Mouse (Mus musculus) small intestine, adult 2 months (tissue): ENCODE measurements around the gene Ypel4. TPM values are rescaled to one million over a fixed set of nuclear protein-coding genes. Genes with fewer than 3 reads are reported as not detected.
"Not testable (repeated sequence)": the region's sequence is repeated elsewhere in the genome, so short reads cannot be mapped to it uniquely, and the experiment has no call there.

Source experiments
- H3K27ac ChIP-seq: fragments of 200-500 bp; 2 replicates; pipeline ENCODE4 v1.5.1; 2012; ENCODE audit warnings: low read depth, low read length, control low read depth, inconsistent platforms; ENCODE audit not compliant: insufficient read depth
- H3K27me3 ChIP-seq: fragments of 200-500 bp; 2 replicates; pipeline ENCODE4 v1.6.1; 2012; ENCODE audit warnings: mild to moderate bottlenecking, moderate library complexity, low read length, inconsistent platforms; ENCODE audit not compliant: control insufficient read depth, insufficient read depth
- H3K36me3 ChIP-seq: fragments of 200-500 bp; 2 replicates; pipeline ENCODE4 v1.6.1; 2012; ENCODE audit warnings: mild to moderate bottlenecking, low read length, control low read depth, inconsistent platforms; ENCODE audit not compliant: control insufficient read depth, insufficient read depth
- H3K4me1 ChIP-seq: fragments of 200-500 bp; 2 replicates; pipeline ENCODE4 v1.6.1; 2012; ENCODE audit warnings: low read length, inconsistent platforms, mixed read lengths; ENCODE audit not compliant: control insufficient read depth, insufficient read depth, insufficient read length
- H3K4me3 ChIP-seq: fragments of 200-500 bp; 2 replicates; pipeline ENCODE4 v1.5.1; 2012; ENCODE audit warnings: low read depth, mild to moderate bottlenecking, control low read depth, inconsistent platforms, low read length, moderate library complexity
- CTCF ChIP-seq: fragments of 200-500 bp; IDR thresholded peaks from 2 replicates; pipeline ENCODE4 v1.5.1; 2012; ENCODE audit warnings: low read depth, mild to moderate bottlenecking, control low read depth, inconsistent platforms, low read length, moderate library complexity, mixed read lengths; ENCODE audit not compliant: insufficient replicate concordance, insufficient read length; ENCODE audit errors: extremely low read depth
- POLR2A ChIP-seq: fragments of 200-500 bp; IDR thresholded peaks from 2 replicates; pipeline ENCODE4 v1.6.1; 2012; ENCODE audit warnings: low read depth, mild to moderate bottlenecking, control low read depth, inconsistent platforms, low read length, moderate library complexity
- WGBS: fragments of 180-500 bp; shearing (Covaris S2); methylation state at CpG from one replicate; pipeline ENCODE4 v1.1.7; 2018; 5-methylcytosine and 5-hydroxymethylcytosine counted together
- polyA plus RNA-seq: library from polyadenylated mRNA; depleted of rRNA; stranded (reverse); fragments of >200 nt; gene quantifications from 2 replicates; pipeline ENCODE4 v1.2.3, GENCODE M21; 2012

Gene Ypel4
- polyA plus RNA-seq, 1 experiment, result 2.4 TPM

DNA sequence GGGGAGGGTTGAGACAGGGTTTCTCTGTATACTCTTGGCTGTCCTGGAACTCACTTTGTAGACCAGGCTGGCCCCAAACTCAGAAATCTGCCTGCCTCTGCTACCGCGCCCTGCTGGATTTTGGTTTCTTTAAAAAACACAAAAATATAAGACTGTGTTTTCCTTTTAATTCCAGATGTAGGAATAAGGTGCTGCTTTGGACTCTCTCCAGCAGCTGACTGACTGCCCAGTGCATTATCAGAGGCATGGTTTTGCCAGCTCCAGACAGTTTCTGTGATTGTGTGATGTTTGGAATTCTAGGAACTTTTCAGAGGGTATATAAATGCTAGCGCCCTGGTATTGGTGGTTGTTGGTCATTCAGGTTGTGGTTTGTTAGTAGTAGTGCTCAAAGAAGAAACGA lies 16.5 kb upstream of the Ypel4 start:
- Histone ChIP-seq H3K36me3 (0 out of 2 replicates have a peak, but pooled peaks cover 6% of the 10 kb centered on the region), H3K4me1 (peaks cover 6% of the 10 kb centered on the region; the same call in 1 of the 2 replicates), H3K4me3 (no peak overlapping the region), H3K27ac (no peak overlapping the region), H3K27me3 (no peaks in the 10 kb centered on the region)
- WGBS, result 92% methylated on average over 4 of the region's 4 CpGs
- TF ChIP-seq POLR2A (no peak), CTCF (no peak)

DNA sequence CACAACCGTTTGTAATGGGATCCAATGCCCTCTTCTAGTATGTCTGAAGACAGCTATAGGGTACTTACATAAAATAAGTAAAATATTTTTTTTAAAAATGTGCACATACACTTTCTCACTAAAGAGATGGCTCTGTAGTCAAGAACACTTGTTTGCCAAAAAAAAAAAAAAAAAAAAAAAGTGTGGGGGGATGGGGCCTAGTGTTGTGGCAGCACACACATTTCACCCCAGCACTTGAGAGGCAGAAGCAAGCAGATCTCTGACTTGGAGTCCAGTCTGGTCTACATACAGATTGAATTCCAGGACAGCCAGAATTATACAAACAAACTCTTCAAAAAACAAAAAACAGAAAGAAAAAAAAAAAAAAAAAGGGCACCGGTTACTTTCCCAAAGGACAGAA lies 13.1 kb upstream of the Ypel4 start:
- H3K4me3 ChIP-seq, result no peak overlapping the region
- H3K27me3 ChIP-seq, result no peaks in the 10 kb centered on the region
- TF ChIP-seq CTCF (no peak), POLR2A (no peak)
- 91% methylated on average over 2 of the region's 2 CpGs for WGBS
- peaks cover 20% of the 10 kb centered on the region for H3K36me3 ChIP-seq
- H3K4me1 ChIP-seq, result peaks cover 10% of the 10 kb centered on the region
- no peak overlapping the region for H3K27ac ChIP-seq

DNA sequence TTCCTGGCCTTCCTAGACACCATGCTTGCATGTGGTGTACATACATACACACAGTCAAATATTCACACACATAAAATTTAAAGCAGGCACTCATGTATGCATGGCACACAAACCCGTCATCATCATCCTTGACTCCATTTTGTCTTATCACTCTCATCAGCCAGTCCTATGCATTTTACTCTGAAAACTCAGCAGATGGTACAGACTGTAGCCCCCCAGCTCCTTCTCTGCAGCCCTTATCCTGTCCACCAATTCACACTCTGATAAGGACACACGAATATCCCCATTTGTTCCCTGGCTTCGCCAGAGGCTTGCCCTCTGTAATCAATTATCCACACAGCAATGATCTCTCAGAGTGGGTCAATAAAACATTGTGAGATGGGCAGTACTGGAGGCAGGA lies 12.7 kb upstream of the Ypel4 start:
- 72% methylated on average over 3 of the region's 3 CpGs for WGBS
- Histone ChIP-seq H3K4me3 (no peak overlapping the region), H3K27ac (no peak overlapping the region), H3K27me3 (no peaks in the 10 kb centered on the region), H3K4me1 (peaks cover 12% of the 10 kb centered on the region), H3K36me3 (peaks cover 21% of the 10 kb centered on the region)
- TF ChIP-seq CTCF (no peak), POLR2A (no peak)

DNA sequence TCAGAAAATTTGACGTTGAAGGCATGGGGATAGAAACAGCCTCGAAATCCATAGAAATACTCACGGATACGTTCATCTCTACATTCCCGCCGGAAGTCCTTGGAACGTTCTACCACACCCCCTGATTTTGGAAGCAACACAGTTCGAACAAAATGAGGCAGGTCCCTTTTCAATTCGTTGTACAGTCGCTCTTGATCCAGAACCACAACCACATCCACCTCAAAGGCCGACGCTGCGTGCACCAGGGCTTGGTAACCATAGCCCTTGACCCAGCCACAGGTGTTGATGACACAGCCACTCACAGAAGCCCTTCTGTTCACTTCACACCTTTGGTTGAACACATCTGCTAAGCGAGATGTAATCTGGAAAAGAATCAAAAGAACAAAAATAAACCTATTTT lies 10.0 kb upstream of the Ypel4 start:
- 89% methylated on average over 14 of the region's 14 CpGs for WGBS
- H3K4me3 ChIP-seq, result no peak overlapping the region
- no peak for TF ChIP-seq POLR2A
- H3K27ac ChIP-seq, result no peak overlapping the region
- H3K27me3 ChIP-seq, result no peaks in the 10 kb centered on the region
- peaks cover 21% of the 10 kb centered on the region for H3K36me3 ChIP-seq
- peaks cover 9% of the 10 kb centered on the region for H3K4me1 ChIP-seq

DNA sequence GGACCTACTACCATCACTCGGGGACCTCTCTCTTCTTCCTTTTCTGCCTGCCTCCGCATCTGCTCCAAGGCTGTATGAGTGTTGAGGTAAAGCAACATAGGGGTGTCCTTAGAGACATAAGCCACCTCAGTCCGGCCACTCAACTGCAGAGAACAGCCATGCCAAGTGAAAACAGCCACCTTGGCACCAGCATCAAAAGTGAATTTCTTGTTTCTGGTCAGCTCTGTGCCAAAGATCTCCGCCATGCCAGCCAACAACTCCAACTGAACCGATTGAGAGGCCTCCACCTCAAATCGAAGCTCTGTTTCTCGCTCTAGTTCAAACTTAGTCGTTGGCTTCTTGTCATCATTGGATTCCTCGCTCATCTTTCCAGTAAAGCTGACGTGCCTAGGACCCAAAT lies 8.1 kb upstream of the Ypel4 start:
- TF ChIP-seq POLR2A, result no peak
- no peak for TF ChIP-seq CTCF
- no peak overlapping the region for H3K27ac ChIP-seq
- H3K27me3 ChIP-seq, result no peaks in the 10 kb centered on the region
- peaks cover 20% of the 10 kb centered on the region for H3K36me3 ChIP-seq
- H3K4me3 ChIP-seq, result no peak overlapping the region
- H3K4me1 ChIP-seq, result peaks cover 9% of the 10 kb centered on the region
- 90% methylated on average over 10 of the region's 10 CpGs for WGBS

DNA sequence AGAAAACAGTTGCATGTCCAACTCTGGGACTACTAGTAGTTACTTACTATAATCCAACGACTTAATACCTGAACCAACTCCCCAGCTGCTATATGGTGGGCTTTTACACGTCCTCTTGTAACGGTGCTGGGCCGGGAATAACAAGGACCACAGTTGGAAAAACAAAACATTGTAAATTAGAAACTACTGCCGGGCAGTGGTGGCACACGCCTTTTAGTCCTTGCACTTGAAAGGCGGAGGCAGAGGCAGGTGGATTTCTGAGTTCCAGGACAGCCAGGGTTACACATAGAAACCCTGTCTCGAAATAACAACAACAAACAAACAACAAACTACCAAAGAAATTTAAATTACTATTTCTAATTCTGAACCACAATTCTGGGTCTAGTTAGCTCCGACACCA lies 7.1 kb upstream of the Ypel4 start:
- TF ChIP-seq POLR2A (no peak), CTCF (no peak)
- H3K27ac ChIP-seq, result peak overlapping the region; percentile 20; the same call in 1 of the 2 replicates
- under 1% methylated on average over 9 of the region's 9 CpGs for WGBS
- peak overlapping the region; percentile 68 for H3K4me3 ChIP-seq
- H3K27me3 ChIP-seq, result no peaks in the 10 kb centered on the region
- peaks cover 9% of the 10 kb centered on the region for H3K4me1 ChIP-seq
- H3K36me3 ChIP-seq, result peaks cover 16% of the 10 kb centered on the region

DNA sequence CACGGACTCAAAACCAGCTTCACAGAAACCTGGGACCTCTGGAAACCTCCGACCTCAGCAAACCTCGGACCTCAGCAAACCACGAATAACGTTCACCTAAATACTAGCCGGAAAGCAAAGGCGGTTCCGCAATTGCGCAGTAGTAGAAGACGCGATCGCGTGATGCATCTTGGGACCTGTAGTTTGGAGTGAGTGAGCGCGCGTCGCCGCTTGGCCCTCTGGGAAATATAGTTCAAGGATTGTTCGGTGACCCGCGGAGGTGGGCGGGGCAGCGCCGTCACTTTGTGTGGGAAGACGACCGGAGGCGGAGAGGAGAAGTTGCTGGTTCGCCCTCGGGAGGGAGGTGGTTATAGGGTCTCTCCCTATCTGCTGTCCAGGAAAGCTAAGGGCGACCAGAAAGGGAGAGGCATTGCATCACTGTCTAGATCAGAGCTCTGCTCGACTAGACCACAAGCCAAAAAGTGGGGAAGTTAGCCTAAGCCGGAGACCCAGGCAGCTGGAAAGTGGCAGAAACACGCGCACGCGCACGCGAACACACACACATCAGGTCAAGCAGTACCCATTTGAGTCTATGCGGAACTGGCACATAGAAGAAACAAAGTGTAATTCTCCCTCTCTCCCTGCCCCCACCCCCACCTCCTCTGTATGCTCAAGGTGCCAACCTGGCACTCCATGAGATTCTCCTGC lies 6.5 kb upstream of the Ypel4 start, which contains the start of gene Clp1:
Clp1 (minus strand) TSS at position 179 of the 687 bp plus-strand sequence.
- peak within 1 kb of the TSS; percentile 68 for H3K4me3 ChIP-seq
- H3K36me3 ChIP-seq, result peaks cover 16% of the 10 kb centered on the region
- H3K27me3 ChIP-seq, result no peaks in the 10 kb centered on the region
- under 1% methylated on average over 39 of the region's 39 CpGs for WGBS
- peaks cover 9% of the 10 kb centered on the region for H3K4me1 ChIP-seq
- H3K27ac ChIP-seq, result peak within 1 kb of the TSS; percentile 86
- TF ChIP-seq CTCF (no peak), POLR2A (peak; percentile 93)

DNA sequence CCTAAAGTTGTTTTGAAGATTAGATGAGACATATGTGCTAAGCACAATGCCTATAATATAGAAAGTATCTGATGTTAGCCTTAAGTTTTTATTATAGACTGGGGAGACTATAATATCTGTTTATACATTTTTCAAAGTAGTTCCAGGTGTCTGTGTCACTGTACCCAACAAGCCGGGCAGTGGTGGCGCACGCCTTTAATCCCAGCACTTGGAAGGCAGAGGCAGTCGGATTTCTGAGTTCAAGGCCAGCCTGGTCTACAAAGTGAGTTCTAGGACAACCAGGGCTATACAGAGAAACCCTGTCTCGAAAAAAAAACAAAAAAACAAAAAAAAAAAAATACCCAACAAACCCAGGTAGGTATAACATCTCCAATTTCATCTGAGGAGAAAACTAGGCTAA lies 5.7 kb upstream of the Ypel4 start:
- peaks cover 16% of the 10 kb centered on the region for H3K36me3 ChIP-seq
- 84% methylated on average over 5 of the region's 5 CpGs for WGBS
- H3K27ac ChIP-seq, H3K4me1 ChIP-seq, H3K27me3 ChIP-seq, H3K4me3 ChIP-seq: not testable (repeated sequence)
